Mouse (Mus musculus) lung, adult 18-20 months (tissue): ENCODE results near the gene D430042O09Rik.
A peak's percentile ranks its signal among the peaks of the same experiment; 100 is the strongest.

Experiments
- DNase-seq, 2 experiments: peaks; one replicate each; pipeline ENCODE4 v3.0.0; 2022; ENCODE audit warnings: mixed read lengths in 2 of 2

The D430042O09Rik gene

GRCm38 (mm10) chr7:125741271-125741703 lies 33.6 kb downstream of the D430042O09Rik start:
- peak; percentile 47 to 67 for DNase-seq

DNA sequence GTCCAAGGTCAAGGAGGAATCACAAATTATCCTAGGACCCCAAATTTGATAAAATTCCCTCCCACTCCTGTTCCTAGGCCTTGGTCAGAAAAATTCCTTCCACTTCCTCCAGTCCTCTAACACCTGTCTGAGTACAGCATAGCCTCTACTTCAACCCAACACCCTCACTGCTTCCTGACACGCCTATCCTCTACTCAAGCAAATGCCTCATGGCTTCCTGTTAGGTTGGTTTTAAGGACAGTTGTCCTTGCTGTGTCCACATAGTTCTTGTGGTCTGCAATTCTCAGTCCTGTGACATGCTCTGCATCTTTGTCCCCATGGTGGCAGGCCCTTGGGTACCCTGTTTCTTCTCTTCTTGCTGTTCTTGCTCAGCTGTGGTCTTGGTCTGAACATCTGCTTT lies 37.1 kb downstream of the D430042O09Rik start:
- DNase-seq = no peak

DNA sequence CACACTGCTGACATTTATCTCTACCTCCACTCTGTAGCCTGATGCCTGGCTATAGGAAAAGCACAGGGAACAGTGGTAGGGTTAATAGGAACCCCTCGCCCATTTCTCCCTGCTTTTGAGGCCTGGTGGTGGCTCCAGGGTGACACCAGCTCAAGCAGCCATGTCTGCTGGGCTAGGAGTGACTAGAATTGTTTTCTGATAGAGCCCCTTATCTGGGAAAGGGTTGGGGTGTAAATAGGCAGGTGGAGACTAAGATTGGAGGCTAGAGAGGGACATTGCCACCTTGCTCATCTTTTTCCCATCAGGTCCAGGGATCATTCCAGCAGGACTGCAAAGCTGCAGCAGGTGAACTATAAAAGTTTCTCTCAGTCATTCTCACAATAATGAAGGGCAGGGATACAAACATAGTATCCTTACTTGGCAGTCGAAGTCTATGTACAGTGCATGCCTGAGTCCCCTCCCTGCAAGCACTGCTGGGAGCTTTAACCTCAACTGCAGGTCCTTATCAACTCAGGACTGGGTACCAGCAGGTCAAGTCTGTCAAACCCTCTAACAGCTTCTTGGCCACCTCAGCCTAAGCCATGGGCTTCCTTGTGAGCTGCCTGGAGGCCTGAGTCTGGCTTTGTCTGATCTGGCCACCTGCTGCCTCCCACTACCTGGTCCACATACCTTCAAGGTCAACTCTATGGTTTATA lies 39.1 kb downstream of the D430042O09Rik start:
- no peak for DNase-seq

- no peak for DNase-seq
Measured at GRCm38 (mm10) chr7:125747316-125747690, 39.6 kb downstream of the D430042O09Rik start.

- DNase-seq = no peak
Measured at GRCm38 (mm10) chr7:125748186-125748585, 40.5 kb downstream of the D430042O09Rik start.

- no peak for DNase-seq
Measured at GRCm38 (mm10) chr7:125752699-125753325, 45.1 kb downstream of the D430042O09Rik start.

DNA sequence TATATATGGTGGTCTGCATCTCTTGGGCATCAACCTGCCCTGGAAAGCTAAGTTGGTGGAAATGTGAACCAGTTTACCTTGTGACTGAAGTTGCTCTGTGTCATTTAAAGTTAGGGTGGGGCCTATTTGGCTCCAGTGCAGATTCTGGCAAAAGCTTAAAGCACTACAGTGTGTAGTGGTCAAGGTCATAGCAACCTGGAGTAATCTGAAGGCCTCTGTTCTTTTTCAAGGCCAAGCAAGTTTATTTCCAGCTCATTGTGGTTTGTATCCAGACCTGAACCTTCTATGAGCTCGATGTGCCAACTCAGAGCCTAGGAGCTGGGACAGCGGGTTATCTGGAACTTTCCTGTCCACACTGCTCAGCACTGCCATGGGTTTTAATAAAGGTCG lies 45.6 kb downstream of the D430042O09Rik start:
- DNase-seq = no peak

GRCm38 (mm10) chr7:125756806-125757205 lies 49.1 kb downstream of the D430042O09Rik start:
- peak in 1 of 2 experiments; percentile 19 for DNase-seq

- peak in 1 of 2 experiments; percentile 41 for DNase-seq
Measured at GRCm38 (mm10) chr7:125757896-125758623, 50.4 kb downstream of the D430042O09Rik start.

DNA sequence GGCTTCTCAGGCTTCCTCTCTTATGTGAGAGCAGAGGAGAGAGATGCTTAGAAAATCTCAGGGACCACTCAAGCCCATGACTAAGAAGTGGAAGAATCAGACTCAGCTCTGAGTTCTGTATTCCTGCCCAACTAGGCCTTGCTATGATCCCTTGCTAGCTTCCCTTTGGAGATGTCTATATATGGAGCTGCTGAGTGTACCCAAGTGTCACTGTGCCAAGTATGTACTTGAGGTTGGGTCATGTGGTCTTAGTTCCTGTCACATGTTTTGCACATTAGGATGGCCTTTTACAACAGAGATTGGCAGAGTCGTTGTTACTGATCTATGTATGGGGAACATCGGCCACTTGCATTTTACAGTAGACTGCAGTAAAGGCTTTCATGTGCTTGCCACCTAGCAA lies 54.6 kb downstream of the D430042O09Rik start:
- DNase-seq = peak; percentile 24 to 65

GRCm38 (mm10) chr7:125762883-125763830 lies 55.5 kb downstream of the D430042O09Rik start:
- DNase-seq = no peak

DNA sequence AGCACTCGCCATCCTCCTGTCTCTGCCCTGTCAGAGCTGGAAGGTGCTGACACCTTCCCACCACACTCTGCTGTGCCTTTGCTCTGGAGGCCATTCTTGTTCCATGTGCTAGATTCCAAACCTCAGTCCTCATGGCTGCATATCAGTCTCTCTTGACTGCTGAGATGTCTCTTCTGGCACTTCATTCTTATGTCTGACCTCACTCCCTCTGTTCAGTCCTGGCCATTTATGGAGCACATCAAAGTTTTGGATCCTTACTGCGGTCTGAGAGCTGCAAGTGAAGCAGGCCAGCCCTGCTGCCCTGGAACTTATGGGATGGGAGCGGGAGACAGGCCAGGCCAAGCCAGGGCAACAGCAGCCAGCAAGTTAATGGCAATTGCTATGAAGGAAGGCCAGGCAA lies 56.7 kb downstream of the D430042O09Rik start:
- DNase-seq = peak; percentile 24 to 44

DNA sequence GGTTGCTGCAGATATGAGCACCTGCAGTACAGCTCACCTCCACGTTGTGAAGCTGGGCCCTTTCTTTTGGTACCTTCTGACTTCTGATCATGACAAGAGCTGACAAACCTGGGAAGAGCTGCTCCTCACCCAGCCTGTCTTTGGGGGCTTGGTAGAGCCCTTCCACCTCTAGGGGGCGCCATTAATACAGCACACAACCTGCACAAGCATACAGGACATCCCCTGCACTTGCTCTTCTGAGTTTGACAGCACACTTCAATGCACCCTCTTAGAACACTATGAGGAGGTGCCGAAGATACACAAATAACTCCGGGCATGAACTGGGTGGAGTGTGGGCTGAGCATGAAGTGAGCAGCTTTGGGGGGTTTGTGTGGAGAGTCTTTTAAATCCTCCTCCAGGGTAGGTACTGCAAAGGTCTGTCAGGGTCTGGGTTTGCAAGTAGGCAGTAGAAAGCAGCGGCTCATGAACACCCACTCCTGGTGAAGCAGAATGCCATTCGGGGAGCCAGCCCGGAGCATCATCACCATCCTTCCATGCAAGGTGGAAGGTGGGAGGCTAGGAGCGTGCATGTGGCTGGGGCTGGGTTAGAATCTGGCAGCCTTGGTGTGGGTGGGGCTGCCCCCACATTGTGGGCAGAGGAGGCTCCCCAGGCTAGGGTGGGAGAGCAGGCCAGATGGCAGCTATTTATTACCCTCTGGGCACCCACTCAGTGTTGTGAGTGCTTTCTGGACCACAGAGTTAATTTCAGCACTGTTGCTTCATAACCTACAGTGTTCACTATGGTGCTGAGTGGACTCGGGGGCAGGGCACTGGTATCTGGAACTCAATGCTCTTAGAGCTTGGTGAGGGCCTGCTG lies 59.5 kb downstream of the D430042O09Rik start:
- DNase-seq = peak in 1 of 2 experiments; percentile 37

- DNase-seq = peak; percentile 64 to 78
Measured at GRCm38 (mm10) chr7:125772961-125773571, 65.4 kb downstream of the D430042O09Rik start.

- no peak for DNase-seq
Measured at GRCm38 (mm10) chr7:125783206-125783605, 75.5 kb downstream of the D430042O09Rik start.

DNA sequence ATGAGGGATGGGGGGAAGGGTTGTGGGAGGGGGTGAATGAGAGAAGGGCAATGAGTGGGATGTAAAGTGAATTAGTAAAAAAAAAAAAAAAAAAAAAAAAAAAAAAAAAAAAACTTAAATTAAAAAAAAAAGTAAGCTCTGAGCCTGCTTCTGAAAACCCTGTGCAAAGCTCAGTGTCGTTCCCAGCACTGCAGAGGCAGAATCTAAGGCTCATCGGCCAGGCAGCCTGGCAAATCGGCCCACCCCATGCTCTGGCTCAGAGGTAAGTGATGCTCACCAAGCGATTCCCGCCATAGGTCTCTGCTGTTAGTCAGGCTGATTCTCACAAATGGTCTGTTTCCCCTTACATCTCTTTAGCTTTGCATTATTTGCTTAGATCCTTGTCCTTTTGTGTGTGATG lies 78.4 kb downstream of the D430042O09Rik start:
- DNase-seq = no peak

DNA sequence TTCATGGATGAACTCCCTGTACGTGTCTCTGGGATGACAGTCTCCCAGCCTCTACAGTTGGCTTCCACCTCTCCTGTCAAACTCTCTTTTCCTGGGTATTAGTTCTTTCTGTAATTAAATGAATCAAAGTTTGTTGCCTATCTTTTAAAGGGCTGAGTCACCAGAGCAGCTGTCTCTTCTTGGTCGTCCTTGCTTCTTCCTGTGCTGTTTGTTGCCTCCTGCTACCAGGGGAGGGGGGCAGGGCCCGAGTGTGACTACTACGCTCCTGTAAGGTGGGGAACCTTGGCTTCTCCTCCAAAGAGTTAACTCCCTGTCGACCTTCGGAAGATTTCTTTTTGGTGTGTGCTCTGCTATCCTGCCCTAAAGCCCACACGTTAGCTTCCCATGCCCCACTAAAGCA lies 79.4 kb downstream of the D430042O09Rik start:
- DNase-seq = no peak

DNA sequence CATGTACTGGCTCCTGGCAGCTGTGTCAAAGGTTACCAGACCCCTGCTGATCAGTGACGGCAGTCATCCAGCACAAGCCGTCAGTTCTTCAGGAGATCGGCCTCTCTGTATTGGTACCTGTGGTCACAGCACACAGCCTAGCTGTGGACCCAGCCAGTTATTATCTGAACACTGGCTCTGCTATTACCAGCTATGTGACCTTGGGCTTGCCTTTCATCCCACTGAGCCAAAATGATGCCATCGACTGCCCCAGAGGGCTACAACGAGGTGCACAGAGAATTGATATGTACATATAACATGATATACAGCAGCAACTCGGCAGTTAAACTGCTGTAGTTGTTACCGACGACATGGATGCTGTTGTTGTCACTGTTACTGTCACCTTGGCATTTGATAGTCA lies 82.4 kb downstream of the D430042O09Rik start:
- DNase-seq = no peak

DNA sequence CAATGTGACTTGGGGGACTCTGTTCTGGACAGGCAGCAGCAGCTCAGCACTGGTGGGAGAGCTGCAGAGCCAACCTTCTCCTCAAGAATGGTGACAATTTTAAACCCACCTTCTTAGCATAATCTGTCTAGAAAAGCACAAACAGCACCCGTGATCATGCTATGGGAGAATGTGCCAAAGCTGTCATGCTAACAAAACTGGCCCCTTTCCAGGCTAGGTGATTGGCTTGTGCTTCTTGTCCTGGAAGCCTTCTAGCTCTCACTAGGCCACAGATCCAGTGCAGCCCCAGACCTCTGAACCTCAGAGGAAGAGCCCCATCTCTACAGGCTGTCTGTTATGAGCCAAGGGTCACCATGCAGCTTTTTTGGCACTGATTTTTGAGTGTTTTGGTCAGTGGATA lies 98.9 kb downstream of the D430042O09Rik start:
- DNase-seq = no peak

- peak; percentile 23 to 48 for DNase-seq
Measured at GRCm38 (mm10) chr7:125808210-125808609, 100.5 kb downstream of the D430042O09Rik start.

- no peak for DNase-seq
Measured at GRCm38 (mm10) chr7:125812721-125813120, 105.0 kb downstream of the D430042O09Rik start.
